Mouse (Mus musculus) MEL (cell line): Measurements from ENCODE around the gene Il33. TPM values are rescaled to one million over a fixed set of nuclear protein-coding genes. Genes with fewer than 3 reads are reported as not detected.
A peak's percentile ranks its signal among the peaks of the same experiment; 100 is the strongest.

Source experiments
- DNase-seq: peaks from one replicate; pipeline ENCODE4 v3.0.0; 2011; ENCODE audit warnings: low read depth, low spot score
- H3K27ac ChIP-seq: 2 replicates; pipeline ENCODE4 v1.5.1; 2012; ENCODE audit warnings: low read depth, mild to moderate bottlenecking, control low read depth, low read length, moderate library complexity; ENCODE audit not compliant: control insufficient read depth
- H3K27me3 ChIP-seq, 2 experiments: fragments of 150-350 bp in 1 of 2; sonication (generic) in 1 of 2; 2 replicates each; pipeline ENCODE4 v1.6.1; 2012; ENCODE audit warnings: low read length in 2 of 2, mild to moderate bottlenecking in 2 of 2, improper control_type of control experiment in 1 of 2, moderate library complexity in 1 of 2; ENCODE audit not compliant: insufficient read depth in 2 of 2, control insufficient read depth in 1 of 2
- H3K36me3 ChIP-seq, 2 experiments: 2 replicates each; pipeline ENCODE4 v1.6.1; 2012 to 2014; ENCODE audit warnings: low read length in 2 of 2, improper control_type of control experiment in 1 of 2, inconsistent platforms in 1 of 2, mild to moderate bottlenecking in 1 of 2; ENCODE audit not compliant: insufficient read depth in 2 of 2, control insufficient read depth in 1 of 2
- H3K4me1 ChIP-seq, 2 experiments: fragments of 150-350 bp in 1 of 2; sonication (generic) in 1 of 2; 2 replicates each; pipeline ENCODE4 v1.6.1; 2012; ENCODE audit warnings: low read length in 2 of 2, improper control_type of control experiment in 1 of 2, mild to moderate bottlenecking in 1 of 2; ENCODE audit not compliant: insufficient read depth in 2 of 2, control insufficient read depth in 1 of 2
- H3K4me3 ChIP-seq, 2 experiments: fragments of 150-350 bp in 1 of 2; sonication (generic) in 1 of 2; 2 replicates each; pipeline ENCODE4 v1.5.1; 2012; ENCODE audit warnings: low read depth in 2 of 2, low read length in 2 of 2, mild to moderate bottlenecking in 2 of 2, moderate library complexity in 2 of 2, control low read depth in 1 of 2, improper control_type of control experiment in 1 of 2; ENCODE audit not compliant: control insufficient read depth in 1 of 2, insufficient read depth in 1 of 2
- H3K79me2 ChIP-seq: 2 replicates; pipeline ENCODE4 v1.6.1; 2012; ENCODE audit warnings: mild to moderate bottlenecking, low read length, moderate library complexity; ENCODE audit not compliant: control insufficient read depth, poor library complexity, insufficient read depth
- H3K9ac ChIP-seq: 2 replicates; pipeline ENCODE4 v1.6.1; 2012; ENCODE audit warnings: low read depth, mild to moderate bottlenecking, control low read depth, low read length, moderate library complexity; ENCODE audit not compliant: control insufficient read depth, poor library complexity, severe bottlenecking
- H3K9me3 ChIP-seq: fragments of 150-350 bp; sonication (generic); replicated peaks from 2 replicates; pipeline ENCODE4 v1.6.1; 2012; ENCODE audit warnings: mild to moderate bottlenecking, low read length, improper control_type of control experiment, moderate library complexity; ENCODE audit not compliant: insufficient read depth
- CHD1 ChIP-seq: IDR thresholded peaks from 2 replicates; pipeline ENCODE4 v1.6.1; 2012; ENCODE audit warnings: low read depth, mild to moderate bottlenecking, inconsistent platforms, low read length, improper control_type of control experiment
- CHD2 ChIP-seq: IDR thresholded peaks from 2 replicates; pipeline ENCODE4 v1.6.1; 2011; ENCODE audit warnings: low read length, improper control_type of control experiment
- CTCF ChIP-seq, 3 experiments: IDR thresholded peaks in 2 of 3; conservative IDR thresholded peaks in 1 of 3; 2 replicates each; pipeline ENCODE4 v1.5.1; 2011 to 2012; ENCODE audit warnings: low read length in 3 of 3, low read depth in 2 of 3, mild to moderate bottlenecking in 2 of 3, improper control_type of control experiment in 1 of 3, inconsistent platforms in 1 of 3, mixed read lengths in 1 of 3, moderate library complexity in 1 of 3; ENCODE audit not compliant: control insufficient read depth in 1 of 3, insufficient read depth in 1 of 3, poor library complexity in 1 of 3, severe bottlenecking in 1 of 3
- EP300 ChIP-seq, 2 experiments: IDR thresholded peaks; 2 replicates each; pipeline ENCODE4 v1.6.1; 2011; ENCODE audit warnings: improper control_type of control experiment in 2 of 2, low read length in 2 of 2, low read depth in 1 of 2, mild to moderate bottlenecking in 1 of 2
- GATA1 ChIP-seq: IDR thresholded peaks from 2 replicates; pipeline ENCODE4 v1.6.1; 2011; ENCODE audit warnings: low read depth, low read length, improper control_type of control experiment
- KAT2A ChIP-seq: conservative IDR thresholded peaks from 2 replicates; pipeline ENCODE4 v1.6.1; 2012; ENCODE audit warnings: low read depth, low read length, improper control_type of control experiment, inconsistent platforms
- MAFK ChIP-seq: IDR thresholded peaks from 2 replicates; pipeline ENCODE4 v1.6.1; 2011; ENCODE audit warnings: low read depth, mild to moderate bottlenecking, low read length, improper control_type of control experiment, borderline replicate concordance
- MAX ChIP-seq: IDR thresholded peaks from 2 replicates; pipeline ENCODE4 v1.6.1; 2011; ENCODE audit warnings: low read length, improper control_type of control experiment
- MXI1 ChIP-seq: IDR thresholded peaks from 2 replicates; pipeline ENCODE4 v1.6.1; 2011; ENCODE audit warnings: mild to moderate bottlenecking, low read depth, low read length, improper control_type of control experiment
- MYB ChIP-seq: IDR thresholded peaks from 2 replicates; pipeline ENCODE4 v1.6.1; 2011; ENCODE audit warnings: mild to moderate bottlenecking, low read depth, low read length, improper control_type of control experiment
- NELFE ChIP-seq: IDR thresholded peaks from 2 replicates; pipeline ENCODE4 v1.6.1; 2011; ENCODE audit warnings: low read depth, low read length, improper control_type of control experiment
- NRF1 ChIP-seq: IDR thresholded peaks from 2 replicates; pipeline ENCODE4 v1.6.1; 2014; ENCODE audit warnings: low read depth, mild to moderate bottlenecking, inconsistent platforms, low read length, improper control_type of control experiment, moderate library complexity; ENCODE audit not compliant: poor library complexity, insufficient read depth, severe bottlenecking
- POLR2A ChIP-seq, 2 experiments: IDR thresholded peaks; 2 replicates each; pipeline ENCODE4 v1.6.1; 2011 to 2012; ENCODE audit warnings: low read length in 2 of 2, mild to moderate bottlenecking in 2 of 2, control low read depth in 1 of 2, improper control_type of control experiment in 1 of 2, low read depth in 1 of 2, moderate library complexity in 1 of 2; ENCODE audit not compliant: control insufficient read depth in 1 of 2, insufficient read depth in 1 of 2, poor library complexity in 1 of 2
- POLR2AphosphoS2 ChIP-seq: IDR thresholded peaks from 2 replicates; pipeline ENCODE4 v1.6.1; 2011; ENCODE audit warnings: low read length, improper control_type of control experiment
- RAD21 ChIP-seq: IDR thresholded peaks from 2 replicates; pipeline ENCODE4 v1.6.1; 2011; ENCODE audit warnings: mild to moderate bottlenecking, low read depth, low read length, improper control_type of control experiment
- TCF12 ChIP-seq: IDR thresholded peaks from 2 replicates; pipeline ENCODE4 v1.6.1; 2014; ENCODE audit warnings: low read depth, mild to moderate bottlenecking, inconsistent platforms, low read length, improper control_type of control experiment, moderate library complexity
- UBTF ChIP-seq: IDR thresholded peaks from 2 replicates; pipeline ENCODE4 v1.6.1; 2012; ENCODE audit warnings: low read depth, mild to moderate bottlenecking, inconsistent platforms, low read length, improper control_type of control experiment, moderate library complexity, borderline replicate concordance; ENCODE audit not compliant: insufficient read depth
- USF1 ChIP-seq: IDR thresholded peaks from 2 replicates; pipeline ENCODE4 v1.6.1; 2014; ENCODE audit warnings: low read depth, mild to moderate bottlenecking, inconsistent platforms, low read length, improper control_type of control experiment, moderate library complexity
- ZNF384 ChIP-seq: IDR thresholded peaks from 2 replicates; pipeline ENCODE4 v1.6.1; 2012; ENCODE audit warnings: low read depth, mild to moderate bottlenecking, inconsistent platforms, low read length, improper control_type of control experiment
- polyA plus RNA-seq, 2 experiments: library from polyadenylated mRNA; stranded (reverse) in 1 of 2; unstranded in 1 of 2; fragments of >175 nt in 1 of 2; fragments of >200 nt in 1 of 2; gene quantifications; 2 replicates each; pipeline versions ENCODE4 v1.2.1 to v1.2.4; 2012; ENCODE audit warnings: low replicate concordance in 2 of 2, low read depth in 1 of 2; ENCODE audit not compliant: insufficient read length in 2 of 2, insufficient read depth in 1 of 2, missing spikeins in 1 of 2
- total RNA-seq: library from RNA; depleted of rRNA; stranded (reverse); fragments of 300-350 nt; gene quantifications from 2 replicates; pipeline ENCODE4 v1.2.3, GENCODE M21; 2012

The Il33 gene
- total and polyA plus RNA-seq, 3 experiments = 0.17 TPM; not detected in 2

DNA sequence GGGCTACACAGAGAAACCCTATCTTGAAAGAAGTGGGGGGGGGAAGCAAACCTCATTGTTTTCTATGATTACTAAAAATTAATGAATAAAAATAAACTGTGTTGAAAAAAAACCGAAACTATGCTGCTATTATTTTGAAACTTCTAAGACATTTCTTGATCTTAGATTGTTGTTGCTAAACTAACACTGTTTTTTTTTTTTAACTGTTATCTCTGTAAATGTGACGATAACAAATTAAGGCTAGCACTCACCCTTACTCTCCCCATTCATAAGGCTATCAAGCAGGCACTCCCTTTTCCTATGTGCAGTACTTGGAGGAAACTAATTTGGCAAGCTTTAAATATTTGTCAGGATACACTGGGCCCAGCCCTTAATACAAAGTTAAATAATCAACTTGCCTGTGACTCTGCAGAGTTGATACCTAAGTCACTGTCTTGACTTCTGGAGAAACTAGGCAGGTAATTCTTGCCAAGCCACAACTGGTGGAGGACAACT lies 38.7 kb downstream of the Il33 start:
- H3K36me3 ChIP-seq = no peaks in the 10 kb centered on the region
- no peak overlapping the region for H3K9ac ChIP-seq
- no peaks in the 10 kb centered on the region for H3K4me1 ChIP-seq
- TF ChIP-seq GATA1 (peak; percentile 54; the same call in 1 of the 2 replicates), POLR2AphosphoS2 (no peak), ZNF384 (peak; percentile 89), EP300 (IDR thresholded peaks at IDR 0.05; ENCODE audit: low read depth in 1 of 2, low read length in 2 of 2) (peak in 1 of 2 experiments; percentile 30; a peak in 1 of 4 replicates)
- TF ChIP-seq, all 39 proteins: peak for 3
- H3K9me3 ChIP-seq = no peaks in the 10 kb centered on the region
- no peak overlapping the region for H3K27ac ChIP-seq
- no peaks in the 10 kb centered on the region; a peak in 1 of 4 replicates for H3K27me3 ChIP-seq
- H3K4me3 ChIP-seq = no peak overlapping the region
- no peak for DNase-seq
- H3K79me2 ChIP-seq = no peaks in the 10 kb centered on the region

DNA sequence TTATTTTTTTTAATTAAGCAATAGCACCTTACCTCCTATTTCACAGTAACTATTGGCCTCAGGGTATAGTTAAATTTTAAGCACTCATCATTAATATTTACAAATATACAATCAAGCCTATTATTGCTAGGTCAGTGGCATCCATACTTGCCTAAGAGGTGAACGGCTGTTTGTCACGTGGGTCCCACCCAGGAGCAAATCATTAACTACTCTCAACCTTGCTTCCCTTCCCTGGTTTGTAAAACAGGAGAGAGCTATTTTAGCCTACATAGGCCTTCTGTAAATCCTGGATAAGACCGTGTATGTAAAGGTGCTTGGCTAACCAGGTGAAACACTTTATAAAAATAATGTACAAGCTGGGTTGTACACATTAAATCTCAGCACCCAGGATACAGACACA lies 43.0 kb downstream of the Il33 start:
- DNase-seq = no peak
- Histone ChIP-seq H3K79me2 (no peaks in the 10 kb centered on the region), H3K36me3 (no peaks in the 10 kb centered on the region), H3K9ac (no peak overlapping the region), H3K27ac (no peak overlapping the region), H3K27me3 (peaks cover 0 to 1% of the 10 kb centered on the region in 2 experiments; a peak in 1 of 4 replicates), H3K9me3 (no peaks in the 10 kb centered on the region), H3K4me3 (no peak overlapping the region), H3K4me1 (no peaks in the 10 kb centered on the region)
- TF ChIP-seq NRF1 = no peak
- no peak for TF ChIP-seq TCF12
- no peak for TF ChIP-seq MXI1
- TF ChIP-seq ZNF384 = no peak
- TF ChIP-seq POLR2A (IDR thresholded peaks at IDR 0.05; ENCODE audit: control insufficient read depth in 1 of 2, insufficient read depth in 1 of 2, low read depth in 1 of 2, low read length in 2 of 2, poor library complexity in 1 of 2) = no peak
- no peak for TF ChIP-seq CHD2
- TF ChIP-seq USF1 = no peak
- TF ChIP-seq MYB = no peak
- TF ChIP-seq NELFE = no peak
- no peak for TF ChIP-seq UBTF
- TF ChIP-seq RAD21 = no peak
- no peak for TF ChIP-seq MAFK

DNA sequence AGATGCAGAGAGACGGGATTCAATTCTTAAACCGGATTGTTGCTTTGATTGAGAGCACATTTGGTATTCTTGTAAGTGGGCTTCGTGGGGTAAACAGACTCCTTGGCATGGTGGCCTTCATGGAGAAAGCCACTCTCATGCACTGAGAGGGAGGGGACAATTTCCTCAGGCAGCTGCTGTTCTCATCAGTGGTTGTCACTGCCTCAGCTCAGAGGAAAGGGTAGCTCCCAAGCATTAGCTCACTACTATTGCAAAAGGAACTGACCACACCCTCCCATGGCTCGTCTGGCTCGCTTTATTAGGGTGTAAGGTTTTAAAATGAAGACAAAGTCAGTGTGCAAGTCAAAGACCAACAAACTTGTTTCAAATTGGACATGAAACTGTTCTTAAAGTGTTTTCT lies 48.5 kb downstream of the Il33 start:
- Histone ChIP-seq H3K4me1 (no peaks in the 10 kb centered on the region), H3K27ac (no peak overlapping the region), H3K36me3 (no peaks in the 10 kb centered on the region), H3K27me3 (peaks cover 0 to 8% of the 10 kb centered on the region in 2 experiments; a peak in 2 of 4 replicates), H3K9me3 (no peaks in the 10 kb centered on the region), H3K79me2 (no peaks in the 10 kb centered on the region), H3K9ac (no peak overlapping the region), H3K4me3 (no peak overlapping the region)
- DNase-seq = no peak
- TF ChIP-seq GATA1 (no peak), NRF1 (no peak), CTCF (IDR thresholded peaks at IDR 0.05 in 2 of 3, conservative IDR thresholded peaks at IDR 0.05 in 1 of 3; ENCODE audit: control insufficient read depth in 1 of 3, insufficient read depth in 1 of 3, low read depth in 2 of 3, low read length in 3 of 3, poor library complexity in 1 of 3, severe bottlenecking in 1 of 3) (no peak), KAT2A (no peak), UBTF (no peak), CHD1 (no peak), MAX (no peak), MAFK (no peak)
- TF ChIP-seq, all 39 proteins: peak for 0
